Mouse (Mus musculus) heart, embryonic 15.5 days (tissue): ENCODE measurements around the gene 5730522E02Rik. TPM values are rescaled to one million over a fixed set of nuclear protein-coding genes. Genes with fewer than 3 reads are reported as not detected.

Experiments
- ATAC-seq: fragments of 200-750 bp; cut with Nextera tagmentation; replicated peaks from 2 replicates; pipeline ENCODE4 v1.8.0; 2017; ENCODE audit warnings: low read depth, moderate TSS enrichment; ENCODE audit not compliant: insufficient number of reproducible peaks, insufficient read depth, low FRiP score
- H3K27ac ChIP-seq: fragments of 300-500 bp; sonication (generic); 2 replicates; pipeline ENCODE4 v1.5.1; 2015; ENCODE audit warnings: mild to moderate bottlenecking, inconsistent platforms
- H3K27me3 ChIP-seq: fragments of 300-500 bp; sonication (generic); 2 replicates; pipeline ENCODE4 v1.6.1; 2015; ENCODE audit warnings: inconsistent platforms
- H3K36me3 ChIP-seq: fragments of 300-500 bp; sonication (generic); 2 replicates; pipeline ENCODE4 v1.6.1; 2015; ENCODE audit warnings: mild to moderate bottlenecking, inconsistent platforms
- H3K4me1 ChIP-seq: fragments of 300-500 bp; sonication (generic); replicated peaks from 2 replicates; pipeline ENCODE4 v1.6.1; 2015; ENCODE audit warnings: inconsistent platforms
- H3K4me2 ChIP-seq: fragments of 300-500 bp; sonication (generic); 2 replicates; pipeline ENCODE4 v1.6.1; 2015; ENCODE audit warnings: inconsistent platforms, mild to moderate bottlenecking, moderate library complexity
- H3K4me3 ChIP-seq: fragments of 300-500 bp; sonication (generic); 2 replicates; pipeline ENCODE4 v1.5.1; 2015; ENCODE audit warnings: mild to moderate bottlenecking, inconsistent platforms
- H3K9ac ChIP-seq: fragments of 300-500 bp; sonication (generic); 2 replicates; pipeline ENCODE4 v1.6.1; 2015; ENCODE audit warnings: mild to moderate bottlenecking, inconsistent platforms
- H3K9me3 ChIP-seq: fragments of 300-500 bp; sonication (generic); replicated peaks from 2 replicates; pipeline ENCODE4 v1.6.1; 2016; ENCODE audit warnings: inconsistent platforms
- WGBS: fragments of 180-500 bp; shearing (Covaris S2); methylation state at CpG from one replicate; pipeline ENCODE4 v1.1.7; 2015; ENCODE audit warnings: mixed read lengths; 5-methylcytosine and 5-hydroxymethylcytosine counted together
- polyA plus RNA-seq: library from polyadenylated mRNA; unstranded; fragments of >200 nt; fragmentation: Nextera tagmentation; extraction: Ambion mirVana; gene quantifications from 2 replicates; pipeline ENCODE4 v1.2.1, GENCODE M21; 2015

The 5730522E02Rik gene
- polyA plus RNA-seq, 1 experiment from 2014 or later: 1.3 TPM

GRCm38 (mm10) chr11:25644767-25645622 lies 565.6 kb downstream of the 5730522E02Rik start:
- Histone ChIP-seq H3K27ac (no peak overlapping the region), H3K4me1 (no peaks in the 10 kb centered on the region), H3K4me3 (peak overlapping the region; percentile 18), H3K36me3 (no peaks in the 10 kb centered on the region), H3K27me3 (no peaks in the 10 kb centered on the region), H3K9ac (no peak overlapping the region), H3K9me3 (no peaks in the 10 kb centered on the region), H3K4me2 (peak overlapping the region; percentile 36)
- ATAC-seq: no peak
- WGBS: 51% methylated on average over 22 of the region's 22 CpGs

DNA sequence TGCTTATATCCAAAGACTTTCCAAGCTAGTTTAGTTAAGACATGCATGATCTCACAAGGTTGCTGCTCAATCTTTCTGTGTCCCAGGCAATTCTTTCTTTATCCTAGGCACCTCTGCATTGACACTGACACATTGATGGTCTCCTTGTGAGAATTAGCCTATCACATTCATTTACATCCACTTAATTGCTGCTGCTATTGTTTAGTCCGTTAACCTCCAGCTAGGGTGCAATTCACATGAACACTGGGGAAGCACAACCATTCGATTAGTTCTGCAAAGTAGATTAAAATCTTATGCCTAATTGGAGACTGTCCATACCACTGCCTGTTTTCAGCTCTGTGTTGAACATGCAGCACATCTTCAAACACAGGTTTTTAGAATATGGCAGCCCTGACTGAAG lies 603.7 kb downstream of the 5730522E02Rik start:
- Histone ChIP-seq H3K27ac (no peak overlapping the region), H3K9me3 (no peaks in the 10 kb centered on the region), H3K27me3 (no peaks in the 10 kb centered on the region), H3K4me3 (no peak overlapping the region), H3K4me2 (no peak overlapping the region), H3K36me3 (no peaks in the 10 kb centered on the region), H3K4me1 (no peaks in the 10 kb centered on the region), H3K9ac (no peak overlapping the region)
- 81% methylated on average over 2 of the region's 2 CpGs for WGBS
- ATAC-seq: no peak

DNA sequence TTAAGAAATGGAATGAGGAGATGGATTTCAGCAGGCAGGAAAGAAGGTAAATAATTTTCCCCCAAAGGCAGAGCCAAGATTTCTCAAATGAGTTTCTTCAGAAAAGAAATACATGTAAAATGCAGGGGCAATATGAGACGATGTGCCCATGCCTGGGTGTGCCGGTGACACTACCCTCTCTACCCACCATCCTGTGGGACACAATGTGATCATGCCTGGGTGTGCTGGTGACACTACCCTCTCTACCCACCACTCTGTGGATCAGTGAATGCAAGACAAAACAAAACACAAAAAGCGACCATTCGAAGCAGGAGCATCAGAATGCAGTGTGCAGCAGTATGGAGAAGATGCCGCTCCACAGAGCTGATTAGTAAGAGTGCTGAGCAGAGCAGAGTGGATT lies 610.5 kb downstream of the 5730522E02Rik start:
- no peak overlapping the region for H3K4me2 ChIP-seq
- WGBS: 85% methylated on average over 5 of the region's 5 CpGs
- no peaks in the 10 kb centered on the region for H3K9me3 ChIP-seq
- H3K4me1 ChIP-seq: no peaks in the 10 kb centered on the region
- no peak for ATAC-seq
- no peaks in the 10 kb centered on the region for H3K36me3 ChIP-seq
- no peak overlapping the region for H3K9ac ChIP-seq
- no peak overlapping the region for H3K27ac ChIP-seq
- no peak overlapping the region for H3K4me3 ChIP-seq
- H3K27me3 ChIP-seq: no peaks in the 10 kb centered on the region

DNA sequence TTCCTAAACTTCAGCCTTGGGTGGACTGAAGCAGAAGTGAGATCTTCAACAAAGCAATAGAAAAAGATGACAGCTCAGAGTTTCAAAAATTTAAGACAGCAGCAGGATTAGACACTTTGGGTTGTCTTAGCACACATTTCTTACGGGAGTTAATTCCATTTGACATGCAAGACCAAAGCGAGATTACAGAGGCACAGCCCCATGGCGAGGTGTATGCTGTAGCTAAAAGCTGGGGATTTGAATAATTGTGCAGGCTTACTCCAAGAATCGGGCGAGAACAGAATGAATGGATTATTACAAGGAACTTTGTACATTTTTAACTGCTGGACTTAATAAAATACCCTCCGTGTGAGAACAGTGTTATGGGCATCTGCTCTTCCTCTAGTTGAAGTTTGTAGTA lies 615.3 kb downstream of the 5730522E02Rik start:
- Histone ChIP-seq H3K36me3 (no peaks in the 10 kb centered on the region), H3K4me2 (no peak overlapping the region), H3K4me3 (no peak overlapping the region), H3K9ac (no peak overlapping the region), H3K9me3 (no peaks in the 10 kb centered on the region), H3K27me3 (no peaks in the 10 kb centered on the region), H3K27ac (no peak overlapping the region), H3K4me1 (0 out of 2 replicates have a peak, but pooled peaks cover 3% of the 10 kb centered on the region)
- 70% methylated on average over 6 of the region's 6 CpGs for WGBS
- no peak for ATAC-seq

GRCm38 (mm10) chr11:25594780-25595179 lies 615.8 kb downstream of the 5730522E02Rik start:
- H3K4me3 ChIP-seq: no peak overlapping the region
- no peaks in the 10 kb centered on the region for H3K27me3 ChIP-seq
- H3K27ac ChIP-seq: no peak overlapping the region
- peaks cover 6% of the 10 kb centered on the region; the same call in 1 of the 2 replicates for H3K4me1 ChIP-seq
- H3K9me3 ChIP-seq: no peaks in the 10 kb centered on the region
- H3K9ac ChIP-seq: no peak overlapping the region
- ATAC-seq: no peak
- no peaks in the 10 kb centered on the region for H3K36me3 ChIP-seq
- 59% methylated on average over 3 of the region's 3 CpGs for WGBS
- H3K4me2 ChIP-seq: no peak overlapping the region

DNA sequence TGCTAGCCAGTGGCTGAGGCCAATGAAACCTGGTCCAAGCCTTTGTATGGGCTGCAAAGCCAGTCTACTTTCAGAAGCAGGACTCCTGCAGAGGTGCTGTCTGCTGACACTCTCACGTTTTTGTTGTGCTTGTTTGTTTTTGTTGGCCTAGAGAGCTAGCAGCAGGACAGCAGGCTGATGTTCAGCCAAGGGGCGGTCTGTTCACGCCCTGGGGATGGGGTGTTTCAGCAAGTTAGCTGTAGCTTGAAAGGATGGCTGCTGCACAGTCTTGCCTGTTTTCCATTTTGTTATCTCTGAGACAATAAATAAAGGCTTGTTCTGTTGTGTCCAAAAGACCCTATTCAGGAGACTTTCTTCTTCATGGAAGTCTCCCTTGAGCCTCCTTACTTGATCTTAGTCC lies 618.3 kb downstream of the 5730522E02Rik start:
- no peak overlapping the region for H3K9ac ChIP-seq
- no peaks in the 10 kb centered on the region for H3K27me3 ChIP-seq
- H3K4me1 ChIP-seq: peaks cover 6% of the 10 kb centered on the region; the same call in 1 of the 2 replicates
- H3K4me3 ChIP-seq: no peak overlapping the region
- ATAC-seq: no peak
- WGBS: 25% methylated on average over 3 of the region's 3 CpGs
- H3K9me3 ChIP-seq: no peaks in the 10 kb centered on the region
- no peaks in the 10 kb centered on the region for H3K36me3 ChIP-seq
- no peak overlapping the region for H3K27ac ChIP-seq
- no peak overlapping the region for H3K4me2 ChIP-seq

GRCm38 (mm10) chr11:25590215-25590614 lies 620.3 kb downstream of the 5730522E02Rik start:
- Histone ChIP-seq H3K4me2 (no peak overlapping the region), H3K4me3 (no peak overlapping the region), H3K9ac (no peak overlapping the region), H3K4me1 (peaks cover 6% of the 10 kb centered on the region; the same call in 1 of the 2 replicates), H3K27me3 (no peaks in the 10 kb centered on the region), H3K36me3 (no peaks in the 10 kb centered on the region), H3K9me3 (no peaks in the 10 kb centered on the region), H3K27ac (0 out of 2 replicates have a peak overlapping the region, but pooled peaks have one; percentile 12)
- 39% methylated on average over 4 of the region's 4 CpGs for WGBS
- no peak for ATAC-seq

DNA sequence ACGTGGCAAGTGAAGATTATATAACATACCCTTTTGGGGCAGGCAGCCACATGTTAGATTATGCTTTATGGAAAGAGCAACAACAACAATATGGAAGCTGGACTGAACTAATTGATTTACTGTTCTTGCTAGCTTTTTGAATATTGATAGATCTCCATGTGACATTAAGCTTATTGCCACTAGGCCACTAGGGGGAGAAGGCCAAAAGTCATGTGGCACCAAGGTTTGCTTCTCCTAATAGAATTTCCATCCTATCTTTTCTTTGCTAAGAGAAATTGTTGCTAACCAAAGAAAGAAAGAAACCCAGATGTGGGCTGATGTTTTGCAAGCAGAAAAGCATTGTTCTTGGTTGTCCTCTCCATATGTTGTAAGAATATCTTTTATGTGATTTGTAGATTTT lies 621.1 kb downstream of the 5730522E02Rik start:
- H3K4me1 ChIP-seq: peaks cover 6% of the 10 kb centered on the region; the same call in 1 of the 2 replicates
- no peak for ATAC-seq
- H3K9ac ChIP-seq: no peak overlapping the region

GRCm38 (mm10) chr11:25574129-25574465 lies 636.5 kb downstream of the 5730522E02Rik start:
- H3K27me3 ChIP-seq: no peaks in the 10 kb centered on the region
- 88% methylated on average over 9 of the region's 9 CpGs for WGBS
- no peaks in the 10 kb centered on the region for H3K9me3 ChIP-seq
- ATAC-seq: no peak
- no peak overlapping the region for H3K4me3 ChIP-seq
- no peak overlapping the region for H3K4me2 ChIP-seq
- no peak overlapping the region for H3K27ac ChIP-seq
- no peaks in the 10 kb centered on the region for H3K4me1 ChIP-seq
- no peak overlapping the region for H3K9ac ChIP-seq
- H3K36me3 ChIP-seq: no peaks in the 10 kb centered on the region

More for the DNA sequence above, 621.1 kb downstream of the 5730522E02Rik start:
- whole genome bisulfite sequencing: 56% methylated on average over 1 of the region's 1 CpGs
- no peak overlapping the region for H3K27ac ChIP-seq
- no peaks in the 10 kb centered on the region for H3K9me3 ChIP-seq
- H3K4me3 ChIP-seq: no peak overlapping the region
- H3K36me3 ChIP-seq: no peaks in the 10 kb centered on the region
- H3K4me2 ChIP-seq: no peak overlapping the region
- no peaks in the 10 kb centered on the region for H3K27me3 ChIP-seq

DNA sequence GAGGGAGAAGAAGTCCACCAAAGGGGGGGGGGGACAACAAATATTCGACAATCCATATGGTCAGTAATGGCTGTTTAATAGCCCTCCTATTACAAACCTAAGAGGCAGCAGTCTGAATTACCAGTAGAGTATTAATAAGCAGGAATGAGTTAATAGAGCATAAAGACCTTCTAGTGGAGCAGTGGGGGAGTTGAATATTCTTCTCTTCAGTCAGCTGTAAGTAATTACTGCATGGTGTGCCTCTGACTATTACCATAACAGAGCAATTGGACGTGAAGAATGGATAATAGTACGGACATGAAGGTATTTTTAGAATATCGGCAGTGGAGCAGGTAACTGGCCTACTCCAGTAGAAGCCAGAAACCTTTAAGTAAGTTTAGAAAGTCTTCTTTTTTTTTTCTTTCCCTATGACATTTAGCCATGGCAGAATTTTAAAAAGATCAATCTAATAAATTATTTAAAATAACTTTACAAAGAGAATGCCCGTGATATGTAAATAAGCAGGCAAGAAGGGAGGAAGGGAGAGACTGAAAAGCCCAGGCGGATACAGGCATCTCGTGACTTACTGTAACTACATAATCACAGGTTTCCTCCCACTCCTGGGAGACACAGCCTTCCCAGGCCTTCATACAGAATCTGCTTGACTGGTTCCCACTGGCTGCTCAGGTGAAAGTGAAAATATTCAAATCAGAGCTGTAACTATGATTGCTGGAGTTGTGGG lies 637.0 kb downstream of the 5730522E02Rik start:
- H3K4me3 ChIP-seq: no peak overlapping the region
- 67% methylated on average over 7 of the region's 7 CpGs for WGBS
- H3K27me3 ChIP-seq: no peaks in the 10 kb centered on the region
- H3K27ac ChIP-seq: no peak overlapping the region
- ATAC-seq: no peak
- no peak overlapping the region for H3K9ac ChIP-seq
- H3K9me3 ChIP-seq: no peaks in the 10 kb centered on the region
- no peak overlapping the region for H3K4me2 ChIP-seq
- no peaks in the 10 kb centered on the region for H3K4me1 ChIP-seq
- H3K36me3 ChIP-seq: no peaks in the 10 kb centered on the region

- H3K4me1 ChIP-seq: no peaks in the 10 kb centered on the region
- H3K4me2 ChIP-seq: no peak overlapping the region
- no peak overlapping the region for H3K9ac ChIP-seq
- H3K4me3 ChIP-seq: no peak overlapping the region
- H3K9me3 ChIP-seq: no peaks in the 10 kb centered on the region
- H3K27ac ChIP-seq: no peak overlapping the region
- H3K27me3 ChIP-seq: no peaks in the 10 kb centered on the region
- H3K36me3 ChIP-seq: no peaks in the 10 kb centered on the region
- WGBS: 57% methylated on average over 2 of the region's 2 CpGs
- no peak for ATAC-seq
These were observed 639.2 kb downstream of the 5730522E02Rik start for GRCm38 (mm10) chr11:25571396-25571795.
